Mouse (Mus musculus): ENCODE data around the gene Sars. TPM values are rescaled to one million over a fixed set of nuclear protein-coding genes. Genes with fewer than 3 reads are reported as not detected.

Gene Sars
- polyA plus RNA-seq, 2 experiments from 2014 or later = 146 to 151 TPM

DNA sequence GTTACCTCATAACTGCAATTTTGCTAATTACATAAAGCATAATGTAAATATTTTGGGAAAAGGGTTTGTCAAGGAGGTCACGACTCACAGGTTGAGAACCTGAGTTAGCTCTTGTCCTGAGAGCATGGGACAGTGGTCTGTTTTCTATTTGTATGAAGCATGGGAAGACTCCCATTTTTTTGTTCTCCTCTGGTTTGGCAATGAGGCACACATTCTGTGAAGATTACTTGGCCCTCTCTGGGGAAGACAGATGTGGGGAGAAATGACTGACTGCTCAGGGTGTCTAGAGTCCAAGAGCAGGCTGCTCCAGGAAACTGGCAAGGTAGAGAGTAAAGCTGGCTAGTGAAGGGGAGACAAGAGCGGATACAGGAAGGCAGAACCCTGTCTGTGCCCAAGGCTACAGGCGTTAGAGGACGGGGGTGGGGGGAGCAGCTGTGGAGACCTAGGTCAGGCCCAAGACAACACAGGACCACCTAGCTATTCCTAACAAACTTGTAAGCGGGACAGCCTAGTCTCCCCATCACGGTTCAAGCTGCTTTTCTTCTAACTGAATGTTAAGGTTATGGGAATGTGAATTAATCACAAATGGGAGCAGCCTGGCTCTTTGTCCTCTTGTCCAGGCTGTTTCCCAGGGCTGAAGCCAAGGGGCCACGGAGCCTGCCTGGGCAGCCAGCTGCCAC lies 19.9 kb downstream of the Sars start:
- no peak for ATAC-seq

DNA sequence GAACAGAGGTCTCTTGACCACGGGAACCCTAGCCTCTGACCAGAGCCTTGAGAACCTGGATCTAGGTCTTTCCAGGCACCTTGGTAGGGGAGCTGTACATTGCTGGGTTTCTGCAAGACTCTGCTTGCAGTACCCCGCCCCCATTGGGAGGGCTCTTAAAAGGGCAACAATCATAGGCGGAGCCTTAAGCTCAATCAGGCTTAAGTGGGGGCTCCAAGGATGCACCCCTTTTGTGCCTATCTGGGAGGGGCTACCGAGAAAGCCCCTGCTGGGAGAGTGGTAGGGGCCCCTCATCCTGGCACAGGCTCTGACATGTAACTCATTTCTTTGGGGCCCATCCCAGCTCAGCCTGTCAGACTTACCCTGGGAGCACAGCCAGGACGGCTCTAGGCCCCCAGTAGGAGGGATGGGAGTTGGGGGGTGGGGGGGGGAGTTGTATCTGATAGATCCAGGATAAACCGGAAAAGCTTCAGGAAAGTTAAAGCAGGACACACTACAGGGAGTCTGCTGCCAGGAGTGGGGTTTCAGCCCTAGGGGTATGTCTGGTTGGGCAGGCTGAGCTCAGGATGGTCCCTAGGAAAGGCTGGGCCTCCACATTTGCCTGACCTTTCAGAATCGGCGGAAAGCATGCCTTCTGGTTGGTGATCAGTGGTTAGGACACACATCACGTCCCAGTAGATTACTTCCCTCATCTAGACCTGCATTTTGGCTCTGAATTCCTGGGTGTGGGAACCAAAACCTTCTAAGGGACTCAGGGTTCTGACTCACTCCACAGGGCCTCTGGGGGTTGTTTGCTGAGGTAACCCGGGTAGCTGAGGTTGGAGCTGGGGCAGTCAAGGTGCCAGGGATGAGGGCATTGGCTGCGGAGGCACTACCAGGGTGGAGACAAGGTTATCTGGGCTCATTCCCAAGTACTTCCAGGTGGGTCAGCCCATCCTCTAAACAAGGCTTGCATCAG lies 20.9 kb downstream of the Sars start:
- ATAC-seq = peak; percentile 66

GRCm38 (mm10) chr3:108423006-108423405 lies 22.0 kb downstream of the Sars start:
- no peak for ATAC-seq

DNA sequence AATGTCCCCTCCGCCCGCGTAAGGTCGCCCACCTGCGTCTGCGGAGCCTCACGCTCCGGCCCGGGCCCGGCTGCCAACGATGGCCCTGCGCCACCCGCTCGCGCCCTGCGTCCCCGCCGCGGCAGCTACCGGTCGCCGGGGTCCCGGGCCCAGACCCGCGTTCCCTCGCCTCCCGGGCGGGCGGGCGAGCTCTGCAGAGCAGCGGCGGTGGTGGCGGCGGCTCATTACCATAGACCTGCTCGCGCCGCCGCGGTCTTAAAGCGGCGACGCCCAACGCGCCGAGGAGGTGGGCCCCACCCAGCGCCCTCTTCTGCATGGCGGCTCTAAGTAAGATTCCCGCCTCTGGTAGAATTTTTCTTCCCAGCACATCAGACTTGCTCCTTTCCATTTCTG lies 29.2 kb downstream of the Sars start:
- peak; percentile 96 for ATAC-seq

DNA sequence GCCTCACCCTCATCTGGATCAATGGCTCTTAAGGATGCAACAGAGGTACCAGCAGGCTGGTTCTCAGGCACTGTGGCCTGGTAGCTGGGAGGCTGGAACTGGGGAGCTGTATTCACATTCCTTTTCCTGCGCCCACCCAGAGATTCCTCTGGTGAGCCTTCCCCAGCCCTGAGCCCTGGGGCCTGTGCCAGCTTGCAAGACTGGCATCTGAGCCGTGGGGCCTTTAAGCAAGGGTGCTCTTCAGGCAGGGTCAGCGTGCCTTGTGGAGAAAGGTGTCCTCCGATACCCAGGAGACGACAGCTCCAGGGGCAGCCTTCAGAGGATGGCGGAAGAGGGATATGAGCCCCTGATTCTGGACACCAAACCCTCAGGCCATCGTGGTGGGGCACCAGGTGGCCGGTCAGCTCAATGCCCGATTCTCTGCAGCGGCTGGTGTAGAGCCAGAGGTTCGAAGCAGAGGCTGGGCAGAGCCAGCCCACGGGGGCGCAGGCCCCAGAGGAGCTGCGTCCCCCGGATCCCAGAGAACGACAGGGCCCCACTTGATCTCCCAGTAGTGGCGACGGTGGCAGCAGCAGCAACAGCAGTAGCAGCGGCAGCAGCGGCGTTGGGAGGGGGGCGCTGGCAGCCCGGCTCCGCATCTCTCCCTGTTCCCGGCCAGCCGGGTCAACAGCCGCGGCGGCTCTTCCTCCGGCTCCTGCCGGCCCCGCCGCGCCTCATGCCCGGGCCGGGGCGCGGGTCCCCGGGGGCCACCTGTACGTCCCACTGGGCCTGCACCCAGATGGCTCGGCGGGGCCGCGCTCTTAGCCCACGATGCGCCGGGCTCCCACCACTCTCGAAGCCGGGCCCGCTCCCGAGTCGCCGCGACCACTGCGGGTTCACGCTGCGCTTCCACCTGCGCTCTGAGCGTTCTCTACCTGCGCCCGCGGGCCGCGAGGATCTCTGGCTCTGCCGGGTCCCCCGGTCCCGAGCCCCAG lies 29.9 kb downstream of the Sars start, which contains the start of gene Celsr2:
Gene Celsr2, minus strand, starts transcription at position 696 of the 974 bp plus-strand sequence.
- ATAC-seq = peak; percentile 5

- no peak for ATAC-seq
These were observed 31.2 kb downstream of the Sars start for GRCm38 (mm10) chr3:108413634-108414360.

GRCm38 (mm10) chr3:108411754-108412121 lies 33.3 kb downstream of the Sars start:
- no peak for ATAC-seq

- ATAC-seq = no peak
These were observed 33.8 kb downstream of the Sars start for GRCm38 (mm10) chr3:108411026-108411753.

GRCm38 (mm10) chr3:108410359-108410714 lies 34.7 kb downstream of the Sars start:
- ATAC-seq = no peak

- ATAC-seq = no peak
These were observed 35.2 kb downstream of the Sars start for GRCm38 (mm10) chr3:108409656-108410358.

- ATAC-seq = no peak
These were observed 36.4 kb downstream of the Sars start for GRCm38 (mm10) chr3:108408517-108409008.

GRCm38 (mm10) chr3:108406306-108406885 lies 38.6 kb downstream of the Sars start:
- ATAC-seq = no peak

- no peak for ATAC-seq
These were observed 39.3 kb downstream of the Sars start for GRCm38 (mm10) chr3:108405536-108406305.

DNA sequence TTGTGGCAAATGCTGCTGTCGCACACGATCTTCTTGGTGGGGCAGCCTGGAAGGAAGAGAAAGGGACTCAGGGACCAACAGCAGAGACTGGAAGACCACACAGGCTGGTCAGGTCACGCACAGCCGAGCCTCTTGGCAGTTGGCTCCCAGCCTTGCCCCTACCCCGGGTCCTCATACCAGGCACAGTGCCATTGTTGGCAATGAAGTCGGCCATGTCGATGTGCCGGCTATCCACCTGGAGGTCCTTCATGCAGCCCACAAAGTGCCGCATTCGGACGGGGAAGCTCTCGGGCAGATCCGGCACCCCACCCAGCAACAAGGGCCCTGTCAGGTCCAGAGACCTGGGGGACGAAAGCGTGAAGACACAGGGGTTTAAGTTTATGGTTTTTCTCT lies 42.5 kb downstream of the Sars start:
- ATAC-seq = no peak

GRCm38 (mm10) chr3:108401692-108402527 lies 43.1 kb downstream of the Sars start:
- ATAC-seq = peak; percentile 100

DNA sequence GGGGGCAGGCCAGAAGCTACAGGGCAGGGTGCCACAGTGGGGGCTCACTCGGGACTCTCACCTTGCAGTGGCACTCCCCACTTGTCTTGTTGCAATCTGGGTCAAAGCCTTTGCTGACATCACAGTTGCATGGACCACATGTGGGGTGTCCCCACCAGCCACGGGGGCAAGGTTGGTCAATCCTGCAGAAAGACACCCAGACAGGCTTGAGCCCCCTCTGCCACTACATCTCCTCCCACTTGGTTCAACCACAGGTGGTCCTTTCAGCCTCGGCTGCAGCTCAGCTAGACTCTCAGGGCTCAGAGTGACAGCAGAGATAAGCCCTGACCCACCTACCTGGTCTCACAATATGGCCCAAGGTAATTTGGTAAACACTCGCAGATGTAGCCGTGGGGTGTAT lies 44.6 kb downstream of the Sars start:
- ATAC-seq = no peak

DNA sequence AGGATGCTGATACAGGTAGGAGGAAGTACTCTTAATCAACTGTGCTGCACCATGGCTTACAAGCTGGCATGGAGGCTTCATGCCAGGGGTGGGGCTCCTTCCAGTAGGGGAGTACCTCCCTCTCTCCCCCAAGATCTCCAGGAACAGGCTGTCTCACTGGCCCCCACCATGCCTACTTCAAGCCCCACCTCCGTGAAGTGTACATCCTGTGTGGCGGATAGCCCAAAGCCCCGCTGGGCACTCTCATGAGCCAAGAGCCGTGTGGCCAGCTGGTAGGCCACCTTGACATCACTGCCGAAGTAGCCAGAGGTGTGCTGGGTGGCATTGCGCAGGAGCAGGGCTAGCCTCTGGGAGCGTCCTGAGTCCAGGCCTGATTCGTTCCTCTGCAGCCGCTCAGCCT lies 46.7 kb downstream of the Sars start:
- ATAC-seq = no peak

GRCm38 (mm10) chr3:108392793-108393192 lies 52.2 kb downstream of the Sars start:
- no peak for ATAC-seq
